Mouse (Mus musculus): ENCODE results near the gene 1110002E22Rik. TPM values are rescaled to one million over a fixed set of nuclear protein-coding genes. Genes with fewer than 3 reads are reported as not detected.

1110002E22Rik gene
- polyA plus RNA-seq, 1 experiment from 2014 or later, result 7.5 TPM

- H3K4me2 ChIP-seq (ENCODE audit: low read depth, low read length), result no peak overlapping the region
- no peaks in the 10 kb centered on the region for H3K9me3 ChIP-seq (ENCODE audit: control insufficient read depth, low read length)
- H3K27ac ChIP-seq (replicated peaks; ENCODE audit: low read depth, low read length), result 0 out of 2 replicates have a peak overlapping the region, but pooled peaks have one; percentile 15
- no peaks in the 10 kb centered on the region for H3K27me3 ChIP-seq (replicated peaks; ENCODE audit: control insufficient read depth, insufficient read depth, low read length)
- H3K4me3 ChIP-seq (ENCODE audit: low read depth, low read length), result no peak overlapping the region
- ATAC-seq (ENCODE audit: low read depth), result 0 out of 2 replicates have a peak, but pooled peaks have one; percentile 30
- peak; percentile 32 for DNase-seq (ENCODE audit: low spot score)
- no peaks in the 10 kb centered on the region for H3K36me3 ChIP-seq (ENCODE audit: control insufficient read depth, insufficient read depth, low read length)
- WGBS, result 65% methylated on average over 7 of the region's 7 CpGs
- H3K4me1 ChIP-seq (ENCODE audit: control insufficient read depth, insufficient read depth, low read length), result peaks cover 19% of the 10 kb centered on the region; the same call in 1 of the 2 replicates
- H3K9ac ChIP-seq (ENCODE audit: low read depth, low read length), result no peak overlapping the region
Observed at GRCm38 (mm10) chr3:138056976-138057375, 7.9 kb upstream of the 1110002E22Rik start.

GRCm38 (mm10) chr3:138058226-138058625 lies 6.6 kb upstream of the 1110002E22Rik start:
- Histone ChIP-seq H3K36me3 (ENCODE audit: control insufficient read depth, insufficient read depth, low read length) (no peaks in the 10 kb centered on the region), H3K4me3 (ENCODE audit: low read depth, low read length) (no peak overlapping the region), H3K4me1 (ENCODE audit: control insufficient read depth, insufficient read depth, low read length) (peaks cover 18% of the 10 kb centered on the region; the same call in 1 of the 2 replicates), H3K9ac (ENCODE audit: low read depth, low read length) (no peak overlapping the region), H3K27me3 (replicated peaks; ENCODE audit: control insufficient read depth, insufficient read depth, low read length) (no peaks in the 10 kb centered on the region), H3K27ac (replicated peaks; ENCODE audit: low read depth, low read length) (no peak overlapping the region), H3K9me3 (ENCODE audit: control insufficient read depth, low read length) (no peaks in the 10 kb centered on the region), H3K4me2 (ENCODE audit: low read depth, low read length) (no peak overlapping the region)
- ATAC-seq (ENCODE audit: low read depth) (no peak), DNase-seq (ENCODE audit: low spot score) (peak; percentile 56)
- 36% methylated on average over 4 of the region's 4 CpGs for WGBS

GRCm38 (mm10) chr3:138060429-138060828 lies 4.4 kb upstream of the 1110002E22Rik start:
- Histone ChIP-seq H3K27ac (replicated peaks; ENCODE audit: low read depth, low read length) (no peak overlapping the region), H3K9me3 (ENCODE audit: control insufficient read depth, low read length) (no peaks in the 10 kb centered on the region), H3K4me3 (ENCODE audit: low read depth, low read length) (no peak overlapping the region), H3K4me2 (ENCODE audit: low read depth, low read length) (no peak overlapping the region), H3K27me3 (replicated peaks; ENCODE audit: control insufficient read depth, insufficient read depth, low read length) (no peaks in the 10 kb centered on the region), H3K36me3 (ENCODE audit: control insufficient read depth, insufficient read depth, low read length) (no peaks in the 10 kb centered on the region), H3K4me1 (ENCODE audit: control insufficient read depth, insufficient read depth, low read length) (peaks cover 28% of the 10 kb centered on the region), H3K9ac (ENCODE audit: low read depth, low read length) (no peak overlapping the region)
- no peak for ATAC-seq (ENCODE audit: low read depth)
- 96% methylated on average over 7 of the region's 7 CpGs for WGBS
- DNase-seq (ENCODE audit: low spot score), result no peak

- no peaks in the 10 kb centered on the region for H3K9me3 ChIP-seq (ENCODE audit: control insufficient read depth, low read length)
- no peak overlapping the region for H3K4me3 ChIP-seq (ENCODE audit: low read depth, low read length)
- 0 out of 2 replicates have a peak overlapping the region, but pooled peaks have one; percentile 13 for H3K27ac ChIP-seq (replicated peaks; ENCODE audit: low read depth, low read length)
- no peak overlapping the region for H3K4me2 ChIP-seq (ENCODE audit: low read depth, low read length)
- peaks cover 32% of the 10 kb centered on the region for H3K4me1 ChIP-seq (ENCODE audit: control insufficient read depth, insufficient read depth, low read length)
- WGBS, result 82% methylated on average over 9 of the region's 9 CpGs
- ATAC-seq (ENCODE audit: low read depth) (no peak), DNase-seq (ENCODE audit: low spot score) (peak; percentile 34)
- no peaks in the 10 kb centered on the region for H3K36me3 ChIP-seq (ENCODE audit: control insufficient read depth, insufficient read depth, low read length)
- H3K9ac ChIP-seq (ENCODE audit: low read depth, low read length), result no peak overlapping the region
- H3K27me3 ChIP-seq (replicated peaks; ENCODE audit: control insufficient read depth, insufficient read depth, low read length), result no peaks in the 10 kb centered on the region
Observed at GRCm38 (mm10) chr3:138061205-138061911, 3.5 kb upstream of the 1110002E22Rik start.

GRCm38 (mm10) chr3:138062673-138063072 lies 2.2 kb upstream of the 1110002E22Rik start:
- Histone ChIP-seq H3K4me3 (ENCODE audit: low read depth, low read length) (no peak overlapping the region), H3K27ac (replicated peaks; ENCODE audit: low read depth, low read length) (no peak overlapping the region), H3K9ac (ENCODE audit: low read depth, low read length) (no peak overlapping the region), H3K9me3 (ENCODE audit: control insufficient read depth, low read length) (no peaks in the 10 kb centered on the region), H3K4me2 (ENCODE audit: low read depth, low read length) (no peak overlapping the region), H3K4me1 (ENCODE audit: control insufficient read depth, insufficient read depth, low read length) (peaks cover 29% of the 10 kb centered on the region), H3K36me3 (ENCODE audit: control insufficient read depth, insufficient read depth, low read length) (no peaks in the 10 kb centered on the region), H3K27me3 (replicated peaks; ENCODE audit: control insufficient read depth, insufficient read depth, low read length) (no peaks in the 10 kb centered on the region)
- WGBS, result 70% methylated on average over 4 of the region's 4 CpGs
- DNase-seq (ENCODE audit: low spot score) (peak; percentile 57), ATAC-seq (ENCODE audit: low read depth) (no peak)

- DNase-seq (ENCODE audit: low spot score) (peak; percentile 93), ATAC-seq (ENCODE audit: low read depth) (peak; percentile 84)
- WGBS, result 35% methylated on average over 14 of the region's 14 CpGs
- Histone ChIP-seq H3K9ac (ENCODE audit: low read depth, low read length) (no peak overlapping the region), H3K36me3 (ENCODE audit: control insufficient read depth, insufficient read depth, low read length) (no peaks in the 10 kb centered on the region), H3K4me3 (ENCODE audit: low read depth, low read length) (no peak overlapping the region), H3K4me1 (ENCODE audit: control insufficient read depth, insufficient read depth, low read length) (peaks cover 26% of the 10 kb centered on the region), H3K4me2 (ENCODE audit: low read depth, low read length) (peak overlapping the region; percentile 18), H3K27me3 (replicated peaks; ENCODE audit: control insufficient read depth, insufficient read depth, low read length) (no peaks in the 10 kb centered on the region), H3K9me3 (ENCODE audit: control insufficient read depth, low read length) (no peaks in the 10 kb centered on the region), H3K27ac (replicated peaks; ENCODE audit: low read depth, low read length) (peak overlapping the region; percentile 72)
Observed at GRCm38 (mm10) chr3:138063731-138064329, 1.0 kb upstream of the 1110002E22Rik start.

GRCm38 (mm10) chr3:138065930-138066329 lies 1.1 kb downstream of the 1110002E22Rik start:
- peak overlapping the region; percentile 12; the same call in 1 of the 2 replicates for H3K4me2 ChIP-seq (ENCODE audit: low read depth, low read length)
- no peaks in the 10 kb centered on the region for H3K27me3 ChIP-seq (replicated peaks; ENCODE audit: control insufficient read depth, insufficient read depth, low read length)
- WGBS, result 83% methylated on average over 16 of the region's 16 CpGs

GRCm38 (mm10) chr3:138066348-138066856 lies 1.6 kb downstream of the 1110002E22Rik start:
- DNase-seq (ENCODE audit: low spot score) (peak; percentile 84), ATAC-seq (ENCODE audit: low read depth) (peak; percentile 36; the same call in 1 of the 2 replicates)
- peak overlapping the region; percentile 28; the same call in 1 of the 2 replicates for H3K27ac ChIP-seq (replicated peaks; ENCODE audit: low read depth, low read length)
- no peaks in the 10 kb centered on the region for H3K9me3 ChIP-seq (ENCODE audit: control insufficient read depth, low read length)
- no peaks in the 10 kb centered on the region for H3K36me3 ChIP-seq (ENCODE audit: control insufficient read depth, insufficient read depth, low read length)
- 64% methylated on average over 20 of the region's 20 CpGs for WGBS
- H3K27me3 ChIP-seq (replicated peaks; ENCODE audit: control insufficient read depth, insufficient read depth, low read length), result no peaks in the 10 kb centered on the region
- no peak overlapping the region for H3K9ac ChIP-seq (ENCODE audit: low read depth, low read length)
- no peak overlapping the region for H3K4me3 ChIP-seq (ENCODE audit: low read depth, low read length)
- peaks cover 39% of the 10 kb centered on the region for H3K4me1 ChIP-seq (ENCODE audit: control insufficient read depth, insufficient read depth, low read length)
- peak overlapping the region; percentile 12; the same call in 1 of the 2 replicates for H3K4me2 ChIP-seq (ENCODE audit: low read depth, low read length)

More at GRCm38 (mm10) chr3:138065930-138066329, 1.1 kb downstream of the 1110002E22Rik start:
- Histone ChIP-seq H3K4me1 (ENCODE audit: control insufficient read depth, insufficient read depth, low read length) (peaks cover 39% of the 10 kb centered on the region), H3K27ac (replicated peaks; ENCODE audit: low read depth, low read length) (no peak overlapping the region), H3K9ac (ENCODE audit: low read depth, low read length) (no peak overlapping the region), H3K4me3 (ENCODE audit: low read depth, low read length) (no peak overlapping the region), H3K36me3 (ENCODE audit: control insufficient read depth, insufficient read depth, low read length) (no peaks in the 10 kb centered on the region), H3K9me3 (ENCODE audit: control insufficient read depth, low read length) (no peaks in the 10 kb centered on the region)
- no peak for DNase-seq (ENCODE audit: low spot score)
- ATAC-seq (ENCODE audit: low read depth), result no peak

All from embryonic facial prominence, embryonic 14.5 days (tissue).